Mouse (Mus musculus): ENCODE measurements around the gene Tmem30c. TPM values are rescaled to one million over a fixed set of nuclear protein-coding genes. Genes with fewer than 3 reads are reported as not detected.

Gene Tmem30c
- polyA plus RNA-seq, 1 experiment from 2014 or later, result 0.04 TPM

DNA sequence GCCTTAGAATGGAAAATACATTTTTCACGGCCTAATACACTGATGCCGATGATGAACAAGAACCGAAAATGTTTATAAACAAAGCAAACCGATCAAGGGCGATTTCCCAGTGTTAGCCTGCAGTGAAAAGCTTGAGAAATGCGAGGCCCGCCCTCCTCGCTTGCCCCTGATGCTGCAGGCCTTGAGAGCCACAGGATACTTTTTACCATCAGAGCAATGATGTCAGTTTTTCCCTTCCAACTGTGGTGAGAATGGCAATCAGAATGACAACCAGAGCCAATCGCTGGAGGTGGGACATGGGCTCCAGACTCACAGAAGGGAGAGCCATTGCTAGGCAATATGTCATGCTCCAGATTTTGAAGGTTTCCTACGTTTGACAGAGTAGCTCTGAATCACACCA, 32.5 kb downstream of the Tmem30c start:
- H3K4me3 ChIP-seq (ENCODE audit: low read depth, low read length), result no peak overlapping the region
- no peak overlapping the region for H3K27ac ChIP-seq (ENCODE audit: low read length)
- no peaks in the 10 kb centered on the region for H3K9me3 ChIP-seq (ENCODE audit: low read length)
- H3K4me1 ChIP-seq (ENCODE audit: insufficient read depth, low read depth, low read length), result no peaks in the 10 kb centered on the region
- no peak overlapping the region for H3K4me2 ChIP-seq (replicated peaks; ENCODE audit: low read depth, low read length)
- DNase-seq (ENCODE audit: low spot score) (no peak), ATAC-seq (peak; percentile 30; the same call in 1 of the 2 replicates)
- H3K27me3 ChIP-seq (replicated peaks; ENCODE audit: insufficient read depth, low read length), result no peaks in the 10 kb centered on the region
- no peaks in the 10 kb centered on the region for H3K36me3 ChIP-seq (ENCODE audit: insufficient read depth, low read length)
- WGBS, result 71% methylated on average over 10 of the region's 10 CpGs
- no peak overlapping the region for H3K9ac ChIP-seq (replicated peaks; ENCODE audit: low read depth)
- TF ChIP-seq CTCF (IDR thresholded peaks at IDR 0.05) (no peak), EP300 (IDR thresholded peaks at IDR 0.05) (no peak)

DNA sequence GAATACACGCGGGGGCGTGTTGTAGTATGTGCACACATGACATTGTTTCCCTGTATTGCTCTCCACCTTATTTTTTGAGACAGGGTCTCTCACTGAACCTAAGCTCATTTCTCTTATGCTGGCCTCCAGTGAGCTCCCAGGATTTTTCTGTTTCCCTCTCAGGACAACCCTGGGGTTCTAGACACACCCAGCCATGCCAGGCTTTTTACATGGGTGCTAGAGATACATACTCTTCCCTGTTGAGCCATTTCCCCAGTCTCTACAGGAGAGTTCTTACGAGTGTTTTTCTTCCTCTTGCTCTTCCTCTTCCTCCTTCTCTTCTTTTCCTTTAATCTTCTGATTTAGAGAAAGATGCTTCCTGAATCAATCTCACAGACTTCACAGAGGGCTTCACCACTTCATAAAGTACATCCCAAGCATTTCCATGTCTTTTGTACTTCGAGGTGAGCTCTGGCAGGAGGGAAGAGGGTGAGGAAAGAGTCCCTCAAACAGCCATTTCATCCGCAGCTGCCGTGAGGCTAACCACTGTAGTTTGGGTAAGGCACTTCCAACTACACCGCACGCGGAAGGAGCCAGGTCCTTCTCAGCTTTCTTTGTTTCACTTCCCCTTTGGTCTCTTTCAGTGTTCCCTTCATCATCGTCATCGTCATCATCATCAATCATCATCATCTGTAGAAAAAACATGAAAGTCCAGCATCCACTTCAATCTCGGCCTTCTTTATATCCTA, 33.1 kb downstream of the Tmem30c start:
- Histone ChIP-seq H3K9ac (replicated peaks; ENCODE audit: low read depth) (no peak overlapping the region), H3K4me1 (ENCODE audit: insufficient read depth, low read depth, low read length) (no peaks in the 10 kb centered on the region), H3K4me2 (replicated peaks; ENCODE audit: low read depth, low read length) (no peak overlapping the region), H3K9me3 (ENCODE audit: low read length) (no peaks in the 10 kb centered on the region), H3K4me3 (ENCODE audit: low read depth, low read length) (no peak overlapping the region), H3K36me3 (ENCODE audit: insufficient read depth, low read length) (no peaks in the 10 kb centered on the region), H3K27me3 (replicated peaks; ENCODE audit: insufficient read depth, low read length) (no peaks in the 10 kb centered on the region), H3K27ac (ENCODE audit: low read length) (0 out of 2 replicates have a peak overlapping the region, but pooled peaks have one; percentile 4)
- TF ChIP-seq CTCF (IDR thresholded peaks at IDR 0.05) (no peak), EP300 (IDR thresholded peaks at IDR 0.05) (no peak)
- DNase-seq (ENCODE audit: low spot score) (no peak), ATAC-seq (no peak)
- WGBS, result 79% methylated on average over 13 of the region's 13 CpGs

DNA sequence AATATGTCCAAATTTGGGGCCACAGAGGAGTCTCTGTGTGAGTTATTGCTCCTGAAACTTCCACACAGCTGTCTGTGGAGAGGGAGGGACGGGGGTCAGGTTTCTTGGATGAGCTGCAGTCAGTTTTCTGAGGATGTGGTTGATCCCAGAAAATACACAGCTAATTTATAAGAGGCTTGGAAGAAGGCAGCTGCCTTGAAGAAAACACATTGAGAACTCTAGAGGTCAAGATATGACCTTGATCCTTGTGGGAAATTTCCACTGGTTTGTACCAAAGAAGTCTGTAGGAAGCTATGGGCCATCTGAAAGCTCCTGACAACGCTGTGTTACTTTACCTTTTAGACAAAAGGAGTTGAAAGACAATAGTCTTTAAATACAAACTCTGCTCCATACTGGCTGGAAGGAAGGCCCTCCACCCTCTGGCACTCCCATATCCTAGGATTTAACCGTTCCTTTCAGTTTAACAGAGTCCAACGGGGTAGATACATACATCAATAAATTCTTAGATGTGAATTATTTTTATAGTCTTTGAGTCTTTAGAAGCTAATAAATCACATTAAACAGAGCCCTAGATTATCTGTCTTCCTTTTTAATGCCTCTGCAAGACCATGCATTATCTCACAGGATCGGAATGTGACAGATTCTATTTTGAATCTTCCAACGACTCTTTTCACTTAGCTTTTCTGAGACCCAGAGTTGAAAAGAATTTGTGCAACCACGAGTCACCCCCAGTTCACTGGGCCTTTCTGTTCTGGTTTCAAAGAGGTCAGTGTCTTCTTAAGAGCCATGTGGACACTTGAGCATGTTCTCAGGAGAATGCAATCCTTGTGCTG, 40.9 kb downstream of the Tmem30c start:
- TF ChIP-seq CTCF (IDR thresholded peaks at IDR 0.05) (no peak), EP300 (IDR thresholded peaks at IDR 0.05) (no peak)
- no peaks in the 10 kb centered on the region for H3K36me3 ChIP-seq (ENCODE audit: insufficient read depth, low read length)
- ATAC-seq (peak; percentile 78), DNase-seq (ENCODE audit: low spot score) (peak; percentile 74)
- no peak overlapping the region for H3K4me2 ChIP-seq (replicated peaks; ENCODE audit: low read depth, low read length)
- peak overlapping the region; percentile 76 for H3K27ac ChIP-seq (ENCODE audit: low read length)
- no peaks in the 10 kb centered on the region for H3K4me1 ChIP-seq (ENCODE audit: insufficient read depth, low read depth, low read length)
- H3K9ac ChIP-seq (replicated peaks; ENCODE audit: low read depth), result no peak overlapping the region
- H3K27me3 ChIP-seq (replicated peaks; ENCODE audit: insufficient read depth, low read length), result no peaks in the 10 kb centered on the region
- H3K9me3 ChIP-seq (ENCODE audit: low read length), result no peaks in the 10 kb centered on the region
- H3K4me3 ChIP-seq (ENCODE audit: low read depth, low read length), result no peak overlapping the region
- WGBS, result 31% methylated on average over 7 of the region's 7 CpGs

DNA sequence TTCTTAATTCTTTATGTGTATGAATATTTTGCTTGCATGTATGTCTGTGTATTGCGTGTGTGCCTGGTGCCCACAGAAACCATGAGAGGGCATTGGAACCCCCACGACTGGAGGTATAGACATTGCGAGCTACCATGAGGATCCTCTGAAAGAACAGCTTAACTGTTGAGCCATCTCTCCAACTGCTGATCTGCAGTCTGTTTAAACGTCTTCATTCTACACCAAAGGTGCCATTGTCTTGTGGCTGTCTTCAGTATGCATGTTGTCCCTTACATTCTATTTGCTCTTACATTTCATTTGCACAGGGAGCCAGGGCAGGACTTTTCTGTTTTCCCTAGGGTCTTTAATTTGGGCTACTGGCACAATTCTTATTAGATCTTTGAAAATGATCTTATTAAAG, 41.7 kb downstream of the Tmem30c start:
- DNase-seq (ENCODE audit: low spot score) (no peak), ATAC-seq (no peak)
- H3K36me3 ChIP-seq (ENCODE audit: insufficient read depth, low read length), result no peaks in the 10 kb centered on the region
- H3K4me1 ChIP-seq (ENCODE audit: insufficient read depth, low read depth, low read length), result no peaks in the 10 kb centered on the region
- WGBS, result 83% methylated on average over 4 of the region's 4 CpGs
- H3K27me3 ChIP-seq (replicated peaks; ENCODE audit: insufficient read depth, low read length), result no peaks in the 10 kb centered on the region
- 0 out of 2 replicates have a peak overlapping the region, but pooled peaks have one; percentile 15 for H3K27ac ChIP-seq (ENCODE audit: low read length)
- H3K4me3 ChIP-seq (ENCODE audit: low read depth, low read length), result no peak overlapping the region
- TF ChIP-seq CTCF (IDR thresholded peaks at IDR 0.05) (no peak), EP300 (IDR thresholded peaks at IDR 0.05) (no peak)
- H3K9ac ChIP-seq (replicated peaks; ENCODE audit: low read depth), result no peak overlapping the region
- no peak overlapping the region for H3K4me2 ChIP-seq (replicated peaks; ENCODE audit: low read depth, low read length)
- H3K9me3 ChIP-seq (ENCODE audit: low read length), result no peaks in the 10 kb centered on the region

DNA sequence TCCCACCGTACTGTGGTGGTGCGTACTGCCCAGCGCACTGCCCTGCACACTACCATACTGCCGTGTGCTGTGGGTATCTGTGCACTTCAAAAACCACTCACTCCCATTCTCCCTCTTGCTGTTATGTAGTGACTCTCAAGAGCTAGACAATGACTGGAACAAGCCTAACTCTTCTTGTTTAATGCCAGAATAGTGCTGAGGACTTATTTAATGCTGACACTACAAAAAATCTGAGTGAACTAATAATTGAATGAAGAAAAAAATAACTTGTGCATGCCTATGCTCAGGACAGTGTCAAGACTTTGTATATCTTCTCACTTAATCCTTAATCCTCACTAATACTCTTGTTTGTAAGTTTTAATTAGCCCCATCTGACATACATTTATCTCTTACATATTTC, 45.2 kb downstream of the Tmem30c start:
- TF ChIP-seq CTCF (IDR thresholded peaks at IDR 0.05) (no peak), EP300 (IDR thresholded peaks at IDR 0.05) (no peak)

DNA sequence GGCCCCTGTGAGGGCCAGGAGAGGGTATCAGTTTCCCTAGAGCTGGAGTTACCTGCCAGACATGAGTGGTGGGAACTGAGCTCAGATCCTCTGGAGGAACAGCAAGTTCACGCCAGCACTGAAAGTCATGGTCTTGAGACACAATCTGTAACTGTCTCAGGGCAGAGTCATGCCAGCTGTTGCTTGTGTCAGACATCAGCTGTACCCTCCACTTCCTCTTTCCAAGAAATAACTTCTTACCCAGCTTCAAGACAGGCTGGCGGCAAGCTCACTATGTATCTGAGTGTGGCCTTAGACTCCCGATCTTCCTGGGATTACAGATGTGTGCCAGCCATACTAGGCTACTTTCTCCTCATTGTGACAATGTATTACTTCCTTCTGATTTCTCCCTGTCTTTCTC, 46.1 kb downstream of the Tmem30c start:
- peak; percentile 48 for ATAC-seq
- H3K27me3 ChIP-seq (replicated peaks; ENCODE audit: insufficient read depth, low read length), result no peaks in the 10 kb centered on the region
- H3K4me2 ChIP-seq (replicated peaks; ENCODE audit: low read depth, low read length), result no peak overlapping the region
- H3K27ac ChIP-seq (ENCODE audit: low read length), result no peak overlapping the region
- no peak overlapping the region for H3K4me3 ChIP-seq (ENCODE audit: low read depth, low read length)
- H3K36me3 ChIP-seq (ENCODE audit: insufficient read depth, low read length), result no peaks in the 10 kb centered on the region
- H3K9me3 ChIP-seq (ENCODE audit: low read length), result no peaks in the 10 kb centered on the region
- 75% methylated on average over 3 of the region's 3 CpGs for WGBS
- no peak for TF ChIP-seq EP300 (IDR thresholded peaks at IDR 0.05)
- DNase-seq (ENCODE audit: low spot score), result peak; percentile 67
- no peaks in the 10 kb centered on the region for H3K4me1 ChIP-seq (ENCODE audit: insufficient read depth, low read depth, low read length)
- H3K9ac ChIP-seq (replicated peaks; ENCODE audit: low read depth), result no peak overlapping the region

More for the DNA sequence above, 45.2 kb downstream of the Tmem30c start:
- Histone ChIP-seq H3K9ac (replicated peaks; ENCODE audit: low read depth) (no peak overlapping the region), H3K4me2 (replicated peaks; ENCODE audit: low read depth, low read length) (no peak overlapping the region), H3K4me3 (ENCODE audit: low read depth, low read length) (no peak overlapping the region), H3K36me3 (ENCODE audit: insufficient read depth, low read length) (no peaks in the 10 kb centered on the region), H3K27ac (ENCODE audit: low read length) (no peak overlapping the region), H3K27me3 (replicated peaks; ENCODE audit: insufficient read depth, low read length) (no peaks in the 10 kb centered on the region), H3K4me1 (ENCODE audit: insufficient read depth, low read depth, low read length) (no peaks in the 10 kb centered on the region), H3K9me3 (ENCODE audit: low read length) (no peaks in the 10 kb centered on the region)
- DNase-seq (ENCODE audit: low spot score), result no peak
- 78% methylated on average over 4 of the region's 4 CpGs for WGBS
- no peak for ATAC-seq

Measured in lung, postnatal 0 days (tissue).